Mouse (Mus musculus): ENCODE results near the gene Gm49403. TPM values are rescaled to one million over a fixed set of nuclear protein-coding genes. Genes with fewer than 3 reads are reported as not detected.

Gm49403 gene
- total and polyA plus RNA-seq, 2 experiments, result not detected

GRCm38 (mm10) chr19:8875031-8875430 lies 8.7 kb upstream of the Gm49403 start:
- Histone ChIP-seq H3K4me1 (ENCODE audit: control insufficient read depth, insufficient read depth, low read length) (peaks cover 12% of the 10 kb centered on the region; the same call in 1 of the 2 replicates), H3K27ac (replicated peaks; ENCODE audit: insufficient read depth, low read depth, low read length) (no peak overlapping the region), H3K27me3 (ENCODE audit: control insufficient read depth, insufficient read depth, low read length) (no peaks in the 10 kb centered on the region), H3K9ac (ENCODE audit: low read depth, low read length) (no peak overlapping the region), H3K4me3 (ENCODE audit: insufficient read depth, low read depth, low read length) (no peak overlapping the region), H3K79me2 (ENCODE audit: control insufficient read depth, insufficient read depth, low read length) (no peaks in the 10 kb centered on the region), H3K36me3 (ENCODE audit: control insufficient read depth, insufficient read depth, low read length) (peaks cover 17% of the 10 kb centered on the region)
- WGBS, result 91% methylated on average over 7 of the region's 7 CpGs
- no peak for TF ChIP-seq CTCF (IDR thresholded peaks at IDR 0.05; ENCODE audit: low read depth, low read length)
- no peak for TF ChIP-seq POLR2A (IDR thresholded peaks at IDR 0.05; ENCODE audit: extremely low read depth, insufficient read depth, low read length)
- DNase-seq (ENCODE audit: extremely low read depth, low read depth, low spot score), result no peak

- Histone ChIP-seq H3K27me3 (ENCODE audit: control insufficient read depth, insufficient read depth, low read length) (no peaks in the 10 kb centered on the region), H3K36me3 (ENCODE audit: control insufficient read depth, insufficient read depth, low read length) (peaks cover 3% of the 10 kb centered on the region), H3K79me2 (ENCODE audit: control insufficient read depth, insufficient read depth, low read length) (no peaks in the 10 kb centered on the region), H3K4me3 (ENCODE audit: insufficient read depth, low read depth, low read length) (peak within 1 kb of the TSS; percentile 85), H3K4me1 (ENCODE audit: control insufficient read depth, insufficient read depth, low read length) (peaks cover 5% of the 10 kb centered on the region; the same call in 1 of the 2 replicates), H3K27ac (replicated peaks; ENCODE audit: insufficient read depth, low read depth, low read length) (peak within 1 kb of the TSS; percentile 70), H3K9ac (ENCODE audit: low read depth, low read length) (peak within 1 kb of the TSS; percentile 90)
- WGBS, result under 1% methylated on average over 42 of the region's 42 CpGs
- TF ChIP-seq POLR2A (IDR thresholded peaks at IDR 0.05; ENCODE audit: extremely low read depth, insufficient read depth, low read length) (peak; percentile 73; the same call in 1 of the 2 replicates), CTCF (IDR thresholded peaks at IDR 0.05; ENCODE audit: low read depth, low read length) (no peak)
- peak; percentile 86 for DNase-seq (ENCODE audit: extremely low read depth, low read depth, low spot score)
These were observed 3.3 kb upstream of the Gm49403 start, which contains the start of gene Uqcc3 for GRCm38 (mm10) chr19:8880311-8881033. Uqcc3 (minus strand) TSS chr19:8880923.

DNA sequence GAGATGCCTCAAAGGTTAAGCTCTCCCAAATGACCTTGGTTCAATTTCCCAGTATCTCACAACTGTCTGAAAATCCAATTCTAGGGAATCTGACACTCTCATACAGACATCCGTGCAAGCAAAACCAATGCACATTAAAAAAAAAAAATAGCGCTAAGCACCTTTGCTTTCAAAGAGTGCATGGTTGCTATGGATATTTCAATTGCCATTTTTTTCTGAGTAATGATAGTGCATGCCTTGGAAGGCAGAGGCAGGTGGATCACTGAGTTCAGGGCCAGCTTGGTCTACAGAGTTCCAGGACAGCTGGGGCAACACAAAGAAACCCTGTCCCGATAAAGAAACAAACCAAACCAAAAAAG lies 2.7 kb upstream of the Gm49403 start:
- TF ChIP-seq POLR2A (IDR thresholded peaks at IDR 0.05; ENCODE audit: extremely low read depth, insufficient read depth, low read length) (no peak), CTCF (IDR thresholded peaks at IDR 0.05; ENCODE audit: low read depth, low read length) (no peak)
- Histone ChIP-seq H3K36me3 (ENCODE audit: control insufficient read depth, insufficient read depth, low read length) (peaks cover 2% of the 10 kb centered on the region; the same call in 1 of the 2 replicates), H3K4me1 (ENCODE audit: control insufficient read depth, insufficient read depth, low read length) (peaks cover 5% of the 10 kb centered on the region; the same call in 1 of the 2 replicates), H3K4me3 (ENCODE audit: insufficient read depth, low read depth, low read length) (peak overlapping the region; percentile 85; the same call in 1 of the 2 replicates), H3K9ac (ENCODE audit: low read depth, low read length) (no peak overlapping the region), H3K27ac (replicated peaks; ENCODE audit: insufficient read depth, low read depth, low read length) (no peak overlapping the region), H3K27me3 (ENCODE audit: control insufficient read depth, insufficient read depth, low read length) (no peaks in the 10 kb centered on the region), H3K79me2 (ENCODE audit: control insufficient read depth, insufficient read depth, low read length) (no peaks in the 10 kb centered on the region)
- WGBS, result 4% methylated on average over 3 of the region's 3 CpGs
- DNase-seq (ENCODE audit: extremely low read depth, low read depth, low spot score), result no peak

GRCm38 (mm10) chr19:8886916-8887584 lies 3.3 kb downstream of the Gm49403 start:
- Histone ChIP-seq H3K27me3 (ENCODE audit: control insufficient read depth, insufficient read depth, low read length) (no peaks in the 10 kb centered on the region), H3K27ac (replicated peaks; ENCODE audit: insufficient read depth, low read depth, low read length) (no peak overlapping the region), H3K79me2 (ENCODE audit: control insufficient read depth, insufficient read depth, low read length) (peaks cover 3% of the 10 kb centered on the region; the same call in 1 of the 2 replicates), H3K4me1 (ENCODE audit: control insufficient read depth, insufficient read depth, low read length) (peaks cover 7% of the 10 kb centered on the region), H3K36me3 (ENCODE audit: control insufficient read depth, insufficient read depth, low read length) (peaks cover 3% of the 10 kb centered on the region; the same call in 1 of the 2 replicates), H3K9ac (ENCODE audit: low read depth, low read length) (no peak overlapping the region), H3K4me3 (ENCODE audit: insufficient read depth, low read depth, low read length) (no peak overlapping the region)
- DNase-seq (ENCODE audit: extremely low read depth, low read depth, low spot score), result peak; percentile 55
- no peak for TF ChIP-seq CTCF (IDR thresholded peaks at IDR 0.05; ENCODE audit: low read depth, low read length)
- no peak for TF ChIP-seq POLR2A (IDR thresholded peaks at IDR 0.05; ENCODE audit: extremely low read depth, insufficient read depth, low read length)
- WGBS, result 26% methylated on average over 1 of the region's 1 CpGs

DNA sequence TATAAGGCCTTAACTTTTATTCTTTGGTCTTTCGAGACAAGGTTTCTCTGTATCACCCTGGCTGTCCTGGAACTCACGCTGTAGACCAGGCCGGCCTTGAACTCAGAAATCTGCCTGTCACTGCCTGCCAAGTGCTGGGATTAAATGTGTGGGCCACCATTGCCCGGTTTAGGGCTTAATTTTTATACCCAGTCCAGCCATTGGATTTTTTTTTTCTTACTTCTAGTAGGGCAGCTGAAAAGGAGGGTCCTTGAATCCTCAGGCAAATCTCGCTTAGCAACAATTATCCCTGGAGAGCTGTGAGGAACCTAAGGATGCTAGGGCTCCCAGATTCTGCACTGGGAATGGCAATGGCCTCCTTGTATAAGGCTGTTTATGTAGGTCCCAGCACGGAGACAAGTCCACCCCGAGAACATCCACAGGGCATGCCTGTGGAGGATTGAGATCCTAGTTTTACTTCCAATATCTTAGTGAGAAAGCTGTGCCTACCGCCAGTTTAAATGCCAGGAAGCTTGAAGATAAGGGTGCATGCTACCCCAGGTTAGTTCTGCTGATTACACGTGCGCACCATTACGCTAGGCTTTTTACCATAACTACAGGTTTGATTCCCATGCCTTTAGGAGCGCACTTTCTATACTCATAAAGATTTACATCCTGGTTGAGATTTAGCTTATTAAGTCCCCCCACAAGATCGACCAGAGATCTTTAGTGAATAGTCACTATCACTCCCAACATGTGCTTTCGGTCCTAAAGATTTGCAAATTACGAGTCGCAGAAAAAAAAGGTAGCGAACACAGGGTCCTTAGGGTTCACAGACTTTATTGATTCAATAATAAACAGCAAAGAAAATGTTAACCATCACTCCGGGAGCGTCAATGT lies 4.1 kb downstream of the Gm49403 start:
- Histone ChIP-seq H3K27ac (replicated peaks; ENCODE audit: insufficient read depth, low read depth, low read length) (peak overlapping the region; percentile 72), H3K36me3 (ENCODE audit: control insufficient read depth, insufficient read depth, low read length) (peaks cover 3% of the 10 kb centered on the region; the same call in 1 of the 2 replicates), H3K79me2 (ENCODE audit: control insufficient read depth, insufficient read depth, low read length) (peaks cover 3% of the 10 kb centered on the region; the same call in 1 of the 2 replicates), H3K4me3 (ENCODE audit: insufficient read depth, low read depth, low read length) (peak overlapping the region; percentile 82), H3K4me1 (ENCODE audit: control insufficient read depth, insufficient read depth, low read length) (peaks cover 7% of the 10 kb centered on the region), H3K27me3 (ENCODE audit: control insufficient read depth, insufficient read depth, low read length) (no peaks in the 10 kb centered on the region), H3K9ac (ENCODE audit: low read depth, low read length) (peak overlapping the region; percentile 83)
- TF ChIP-seq POLR2A (IDR thresholded peaks at IDR 0.05; ENCODE audit: extremely low read depth, insufficient read depth, low read length) (no peak), CTCF (IDR thresholded peaks at IDR 0.05; ENCODE audit: low read depth, low read length) (no peak)
- WGBS, result 11% methylated on average over 19 of the region's 19 CpGs
- peak; percentile 27 for DNase-seq (ENCODE audit: extremely low read depth, low read depth, low spot score)
